Mouse (Mus musculus) testis, postnatal 14 days (tissue): Measurements from ENCODE around the gene Pfn4.
"Not testable (repeated sequence)": the region's sequence is repeated elsewhere in the genome, so short reads cannot be mapped to it uniquely, and the experiment has no call there.

Source experiments
- DNase-seq: peaks from one replicate; pipeline ENCODE4 v3.0.0; 2021; ENCODE audit warnings: low spot score

The Pfn4 gene

GRCm38 (mm10) chr12:4768492-4769332, at the start of gene Pfn4, which contains the start of gene Fam228b:
Pfn4 (plus strand) TSS chr12:4769022.
Fam228b (minus strand) TSS chr12:4769267.
- DNase-seq, result peak; percentile 98

GRCm38 (mm10) chr12:4719066-4719761, 49.6 kb upstream of the Pfn4 start:
- DNase-seq, result no peak

GRCm38 (mm10) chr12:4719762-4720754, 48.8 kb upstream of the Pfn4 start:
- DNase-seq, result no peak

- DNase-seq, result no peak
These were observed 39.7 kb upstream of the Pfn4 start for GRCm38 (mm10) chr12:4729165-4729564.

GRCm38 (mm10) chr12:4731629-4732028, 37.2 kb upstream of the Pfn4 start:
- no peak for DNase-seq

- no peak for DNase-seq
These were observed 36.5 kb upstream of the Pfn4 start for GRCm38 (mm10) chr12:4732332-4732731.

GRCm38 (mm10) chr12:4738031-4738576, 30.7 kb upstream of the Pfn4 start, which contains the start of gene Fam228a:
Fam228a (minus strand) TSS chr12:4738430.
- peak; percentile 56 for DNase-seq

- no peak for DNase-seq
These were observed 28.0 kb upstream of the Pfn4 start for GRCm38 (mm10) chr12:4740823-4741222.

- no peak for DNase-seq
These were observed 26.6 kb upstream of the Pfn4 start for GRCm38 (mm10) chr12:4742183-4742582.

GRCm38 (mm10) chr12:4744486-4744885, 24.3 kb upstream of the Pfn4 start:
- DNase-seq, result no peak

- DNase-seq, result not testable (repeated sequence)
These were observed 14.4 kb upstream of the Pfn4 start for GRCm38 (mm10) chr12:4754451-4754850.

GRCm38 (mm10) chr12:4757060-4757459, 11.8 kb upstream of the Pfn4 start:
- DNase-seq, result no peak

- DNase-seq, result no peak
These were observed 506 bp downstream of the Pfn4 start for GRCm38 (mm10) chr12:4769333-4769723.

GRCm38 (mm10) chr12:4774895-4775587, 6.2 kb downstream of the Pfn4 start:
- DNase-seq, result no peak

- DNase-seq, result no peak
These were observed 6.7 kb downstream of the Pfn4 start for GRCm38 (mm10) chr12:4775588-4775949.

- DNase-seq, result no peak
These were observed 8.9 kb downstream of the Pfn4 start for GRCm38 (mm10) chr12:4777734-4778133.

GRCm38 (mm10) chr12:4780245-4780644, 11.4 kb downstream of the Pfn4 start:
- no peak for DNase-seq

- DNase-seq, result no peak
These were observed 12.4 kb downstream of the Pfn4 start for GRCm38 (mm10) chr12:4781270-4781669.

GRCm38 (mm10) chr12:4781725-4782404, 13.0 kb downstream of the Pfn4 start:
- DNase-seq, result not testable (repeated sequence)

- DNase-seq, result no peak
These were observed 14.8 kb downstream of the Pfn4 start for GRCm38 (mm10) chr12:4783598-4783997.
